Mouse (Mus musculus) lung, adult 2 months (tissue): ENCODE data around the gene Ttc27. TPM values are rescaled to one million over a fixed set of nuclear protein-coding genes. Genes with fewer than 3 reads are reported as not detected.

ENCODE experiments used
- DNase-seq: peaks from one replicate; pipeline ENCODE4 v3.0.0; 2022
- H3K4me1 ChIP-seq: fragments of 200-500 bp; 2 replicates; pipeline ENCODE4 v1.6.1; 2011; ENCODE audit warnings: low read length; ENCODE audit not compliant: control insufficient read depth, insufficient read depth
- H3K4me3 ChIP-seq: fragments of 200-500 bp; replicated peaks from 2 replicates; pipeline ENCODE3; 2011; ENCODE audit warnings: low read depth, mild to moderate bottlenecking, control low read depth, low read length; ENCODE audit errors: extremely low read depth
- CTCF ChIP-seq: fragments of 200-500 bp; IDR thresholded peaks from 2 replicates; pipeline ENCODE4 v1.5.1; 2011; ENCODE audit warnings: mild to moderate bottlenecking, low read length, control low read depth; ENCODE audit not compliant: insufficient read depth
- POLR2A ChIP-seq: fragments of 200-500 bp; IDR thresholded peaks from 2 replicates; pipeline ENCODE4 v1.6.1; 2011; ENCODE audit warnings: low read depth, mild to moderate bottlenecking, control low read depth, low read length, borderline replicate concordance; ENCODE audit errors: extremely low read depth
- WGBS: fragments of 180-500 bp; shearing (Covaris S2); methylation state at CpG from one replicate; pipeline ENCODE4 v1.1.7; 2018; 5-methylcytosine and 5-hydroxymethylcytosine counted together
- polyA plus RNA-seq: library from polyadenylated mRNA; depleted of rRNA; stranded (reverse); fragments of >200 nt; gene quantifications from 2 replicates; pipeline ENCODE4 v1.2.3, GENCODE M21; 2012

Gene Ttc27
- polyA plus RNA-seq, 1 experiment, result 4.5 TPM

DNA sequence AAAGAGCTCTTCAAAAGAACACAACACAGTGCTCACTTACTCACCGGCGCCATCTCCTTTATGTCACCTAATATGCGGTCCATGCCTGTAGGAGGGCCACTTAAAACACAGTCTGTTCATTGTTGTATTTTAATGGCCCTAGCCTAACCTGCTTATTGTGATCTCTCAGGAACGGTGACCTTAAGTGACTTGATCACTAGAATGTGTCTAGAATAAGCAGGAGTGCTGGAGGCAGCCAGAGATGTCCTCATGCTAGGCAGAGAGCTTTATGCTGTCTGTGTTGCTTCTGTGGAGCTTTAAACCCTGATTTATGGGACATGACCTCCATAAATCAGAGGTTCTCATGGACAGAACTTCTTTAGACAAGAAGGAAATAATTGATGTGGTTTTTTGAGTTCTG lies 62.6 kb downstream of the Ttc27 start:
- TF ChIP-seq CTCF, result no peak
- TF ChIP-seq POLR2A, result no peak
- no peak for DNase-seq

DNA sequence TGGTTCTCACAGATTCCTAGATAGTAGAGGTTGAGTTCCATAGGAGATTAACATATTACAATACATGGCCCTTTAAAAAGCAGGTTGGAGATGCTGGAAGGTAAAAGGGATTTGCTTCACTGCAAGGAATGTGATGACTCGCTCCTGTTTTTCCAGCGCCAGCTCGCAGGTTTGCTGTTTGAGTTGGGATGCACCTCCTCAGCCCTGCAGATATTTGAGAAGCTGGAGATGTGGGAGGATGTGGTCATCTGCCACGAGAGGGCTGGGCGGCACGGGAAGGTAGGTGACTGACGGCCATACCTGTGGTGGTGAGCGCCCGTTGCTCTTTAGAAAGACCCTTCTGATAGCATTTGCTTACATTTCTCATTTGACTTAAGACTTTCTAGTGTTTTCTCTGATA lies 63.1 kb downstream of the Ttc27 start:
- Histone ChIP-seq H3K4me1 (no peaks in the 10 kb centered on the region), H3K4me3 (no peak overlapping the region)
- no peak for DNase-seq
- WGBS, result 84% methylated on average over 9 of the region's 9 CpGs
- TF ChIP-seq CTCF (no peak), POLR2A (no peak)

More for the DNA sequence above, 62.6 kb downstream of the Ttc27 start:
- no peaks in the 10 kb centered on the region for H3K4me1 ChIP-seq
- 85% methylated on average over 4 of the region's 4 CpGs for WGBS
- H3K4me3 ChIP-seq, result no peak overlapping the region

DNA sequence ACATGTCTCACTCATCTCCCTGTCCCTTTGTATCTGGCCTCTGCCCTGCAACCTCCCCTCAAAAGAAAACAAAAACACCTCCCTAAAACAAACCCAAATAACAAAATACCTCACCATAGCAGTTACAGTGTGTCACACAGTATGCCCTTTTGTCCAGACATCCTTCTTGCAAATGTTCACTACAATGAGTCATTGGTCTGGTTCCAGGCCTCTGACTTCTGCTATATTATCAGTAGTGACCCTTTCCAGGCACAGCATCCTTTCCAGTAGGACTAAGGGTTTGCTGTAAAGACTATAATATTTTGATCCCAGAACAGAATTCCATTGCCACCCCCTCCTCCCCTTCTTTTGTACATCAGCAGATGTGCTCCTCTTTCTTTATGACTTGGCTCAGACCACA lies 64.4 kb downstream of the Ttc27 start:
- Histone ChIP-seq H3K4me3 (no peak overlapping the region), H3K4me1 (no peaks in the 10 kb centered on the region)
- TF ChIP-seq POLR2A (no peak), CTCF (no peak)
- DNase-seq, result no peak

DNA sequence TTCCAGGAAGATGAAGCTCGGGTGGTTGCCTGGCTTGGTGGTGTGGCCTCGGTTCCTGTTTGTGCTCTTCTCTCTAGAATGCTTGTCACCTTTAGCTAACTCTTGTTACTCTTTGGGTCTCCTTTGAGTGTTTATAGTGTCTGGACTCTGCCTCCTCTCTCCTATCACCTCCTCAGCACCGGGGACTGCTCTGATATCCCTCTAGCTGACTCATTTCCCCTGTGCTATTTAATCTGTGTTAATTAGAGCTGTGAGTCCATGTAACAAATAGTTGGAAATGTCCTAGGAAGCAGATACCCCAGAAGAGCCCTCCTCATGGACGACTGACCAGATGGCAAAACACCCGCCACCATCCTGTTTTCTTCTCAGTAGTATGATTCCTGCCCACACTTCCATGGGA lies 68.1 kb downstream of the Ttc27 start:
- WGBS, result 78% methylated on average over 5 of the region's 5 CpGs
- no peaks in the 10 kb centered on the region for H3K4me1 ChIP-seq
- TF ChIP-seq CTCF (no peak), POLR2A (no peak)
- DNase-seq, result no peak
- no peak overlapping the region for H3K4me3 ChIP-seq

DNA sequence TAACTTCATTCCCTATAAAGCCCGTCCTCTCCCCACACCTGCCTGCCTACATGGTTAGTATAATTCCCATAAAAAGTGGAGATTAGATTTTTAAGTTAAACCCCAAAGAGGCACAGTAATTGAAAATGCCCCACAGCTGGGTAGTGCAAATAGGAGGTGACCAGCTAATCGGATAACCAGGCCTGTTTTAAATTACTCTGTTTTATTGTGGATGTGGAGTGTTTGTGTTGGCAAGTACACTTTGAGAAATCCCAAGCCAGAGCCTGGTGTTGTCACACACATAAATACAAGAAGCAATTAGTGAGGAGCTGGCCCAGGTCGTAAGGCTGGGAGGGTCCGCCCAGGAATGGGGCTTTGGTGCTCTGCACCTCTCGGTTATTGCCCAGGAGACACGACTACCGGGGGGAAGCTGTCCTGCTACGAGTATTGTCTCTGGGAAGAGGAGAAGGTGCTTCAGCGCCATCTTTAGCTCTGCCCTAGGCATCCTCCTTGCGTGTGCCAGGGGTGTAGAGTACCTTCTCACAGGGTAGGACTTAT lies 68.7 kb downstream of the Ttc27 start:
- DNase-seq, result no peak
- 86% methylated on average over 10 of the region's 10 CpGs for WGBS
- TF ChIP-seq CTCF, result no peak
- no peak for TF ChIP-seq POLR2A
- H3K4me1 ChIP-seq, result no peaks in the 10 kb centered on the region
- H3K4me3 ChIP-seq, result no peak overlapping the region

DNA sequence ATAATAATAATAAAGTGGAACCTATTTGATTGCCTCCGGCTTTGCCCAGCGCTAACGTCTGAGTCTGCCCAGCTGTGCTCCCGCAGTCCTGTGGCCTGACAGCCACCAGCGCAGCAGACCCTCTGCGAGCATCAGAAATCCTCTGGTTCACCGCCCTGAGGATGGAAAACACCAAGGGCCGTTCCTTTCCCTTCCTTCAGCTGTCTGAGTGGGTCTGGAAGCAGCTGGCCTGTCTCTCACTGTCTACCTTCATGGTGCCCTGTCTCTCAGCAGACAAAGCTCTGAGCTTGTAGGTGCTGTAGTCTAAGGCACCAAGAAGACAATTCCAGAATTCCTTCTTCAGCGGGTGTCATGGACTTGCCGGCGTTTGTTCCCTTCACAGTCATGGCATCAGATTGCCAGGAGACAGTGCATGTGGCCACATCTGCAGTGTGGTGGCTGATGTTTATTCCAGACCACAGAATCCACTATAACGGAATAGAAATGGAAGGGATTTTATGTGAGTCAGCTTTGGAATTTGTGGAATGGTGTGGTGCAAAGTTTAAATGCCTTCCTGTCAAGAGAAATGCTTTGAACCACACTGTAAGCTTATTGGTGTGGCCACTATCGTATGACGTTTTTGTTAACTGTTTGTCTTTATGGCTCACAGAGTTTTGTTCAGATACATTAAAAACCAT lies 78.6 kb downstream of the Ttc27 start:
- Histone ChIP-seq H3K4me1 (no peaks in the 10 kb centered on the region), H3K4me3 (no peak overlapping the region)
- 82% methylated on average over 14 of the region's 14 CpGs for WGBS
- TF ChIP-seq CTCF (no peak), POLR2A (no peak)
- no peak for DNase-seq

DNA sequence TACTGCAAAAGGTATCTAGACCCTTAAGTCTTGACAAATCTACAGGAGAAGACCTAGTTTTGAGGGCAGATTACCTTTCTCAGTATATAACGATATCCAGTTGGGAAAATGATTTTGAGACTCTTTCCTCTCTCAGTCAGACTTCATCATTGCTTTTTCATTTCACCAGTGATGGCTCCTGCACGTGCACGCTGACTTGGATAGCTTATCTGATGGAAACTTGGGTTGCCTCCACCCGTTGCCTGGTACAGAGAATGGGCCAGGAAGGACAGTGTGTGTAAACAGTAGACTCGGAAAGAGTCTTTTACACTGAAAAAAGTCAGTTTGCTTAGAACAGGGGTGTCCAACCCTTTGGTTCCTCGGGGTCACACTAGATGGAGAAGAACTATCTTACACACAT lies 82.3 kb downstream of the Ttc27 start:
- TF ChIP-seq CTCF (no peak), POLR2A (no peak)
- 76% methylated on average over 6 of the region's 6 CpGs for WGBS

DNA sequence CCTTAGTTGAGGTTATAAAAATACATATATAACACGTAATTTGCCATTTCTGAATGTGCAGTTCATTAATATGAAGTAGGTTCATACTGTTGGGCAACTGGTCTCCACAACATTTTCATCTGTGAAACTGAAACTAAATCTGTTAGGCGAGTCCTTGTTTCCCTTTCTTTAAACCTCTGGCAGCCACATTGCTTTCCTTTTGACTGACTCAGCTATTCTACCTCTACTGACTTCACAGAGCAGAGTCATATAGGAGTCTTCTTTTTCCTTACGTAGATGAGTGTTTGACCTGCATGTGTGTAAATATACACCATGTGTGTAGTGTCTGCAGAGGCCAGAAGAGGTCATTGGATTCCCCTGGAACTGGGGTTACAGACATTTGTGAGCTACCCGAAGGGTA lies 85.2 kb downstream of the Ttc27 start:
- no peak for TF ChIP-seq CTCF
- no peak for TF ChIP-seq POLR2A
- DNase-seq, result no peak
- Histone ChIP-seq H3K4me3 (no peak overlapping the region), H3K4me1 (no peaks in the 10 kb centered on the region; the same call in 1 of the 2 replicates)
- 68% methylated on average over 4 of the region's 4 CpGs for WGBS

More for the DNA sequence above, 82.3 kb downstream of the Ttc27 start:
- H3K4me1 ChIP-seq, result no peaks in the 10 kb centered on the region; the same call in 1 of the 2 replicates
- H3K4me3 ChIP-seq, result no peak overlapping the region
- no peak for DNase-seq

DNA sequence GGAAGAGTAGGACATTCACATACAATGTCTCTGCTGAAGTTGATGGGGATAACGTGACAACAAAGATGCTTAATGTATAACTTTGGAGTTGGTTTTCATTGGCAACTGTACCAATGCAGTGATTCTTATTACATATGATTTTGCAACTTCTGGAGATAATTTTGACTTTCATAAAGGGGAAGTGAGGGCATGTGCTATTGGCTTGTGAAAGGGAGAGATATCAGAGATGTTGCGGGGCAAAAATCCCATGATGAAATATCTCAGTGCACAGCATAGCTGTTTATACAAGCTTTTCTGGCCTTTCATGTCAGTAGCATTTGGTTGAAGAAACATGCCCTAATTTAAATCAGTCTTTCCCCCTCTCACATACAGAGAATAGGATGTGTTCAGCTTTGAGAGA lies 86.3 kb downstream of the Ttc27 start:
- WGBS, result 97% methylated on average over 2 of the region's 2 CpGs
- Histone ChIP-seq H3K4me1 (no peaks in the 10 kb centered on the region; the same call in 1 of the 2 replicates), H3K4me3 (no peak overlapping the region)
- TF ChIP-seq CTCF, result no peak
- TF ChIP-seq POLR2A, result no peak
- no peak for DNase-seq

DNA sequence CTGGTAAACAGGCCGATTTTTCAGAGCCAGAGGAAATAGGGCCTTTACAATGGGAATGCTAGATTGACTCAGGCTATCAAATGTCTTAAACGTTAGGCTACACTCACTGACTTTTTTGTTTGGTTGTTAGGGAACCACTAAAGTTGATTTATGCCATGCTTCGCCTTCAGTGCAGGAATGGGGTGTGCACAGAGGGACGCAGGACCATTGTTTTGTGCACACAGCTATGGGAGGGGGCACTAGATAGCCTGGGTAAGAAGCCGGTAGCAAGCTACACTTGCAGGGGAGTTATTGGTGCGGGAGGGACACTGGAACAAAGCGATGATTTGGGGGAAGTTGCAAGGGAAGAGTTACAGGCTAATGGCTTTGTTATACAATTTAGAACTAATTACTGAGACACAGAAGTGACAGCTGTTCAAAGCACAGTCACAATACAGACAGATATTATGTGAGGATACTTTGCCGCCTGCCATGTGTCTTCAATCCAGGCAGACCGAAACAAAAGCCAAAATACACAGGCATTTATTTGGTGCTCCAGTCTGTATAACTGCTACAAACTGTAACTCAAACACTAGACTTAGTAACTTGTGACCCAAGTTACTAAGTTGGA lies 86.9 kb downstream of the Ttc27 start:
- TF ChIP-seq CTCF, result no peak
- no peak for TF ChIP-seq POLR2A
- no peaks in the 10 kb centered on the region; the same call in 1 of the 2 replicates for H3K4me1 ChIP-seq
- 79% methylated on average over 9 of the region's 9 CpGs for WGBS
- no peak for DNase-seq
- no peak overlapping the region for H3K4me3 ChIP-seq
